ENCODE assay signal across 7 mouse cellular contexts in the genomic region with DNA sequence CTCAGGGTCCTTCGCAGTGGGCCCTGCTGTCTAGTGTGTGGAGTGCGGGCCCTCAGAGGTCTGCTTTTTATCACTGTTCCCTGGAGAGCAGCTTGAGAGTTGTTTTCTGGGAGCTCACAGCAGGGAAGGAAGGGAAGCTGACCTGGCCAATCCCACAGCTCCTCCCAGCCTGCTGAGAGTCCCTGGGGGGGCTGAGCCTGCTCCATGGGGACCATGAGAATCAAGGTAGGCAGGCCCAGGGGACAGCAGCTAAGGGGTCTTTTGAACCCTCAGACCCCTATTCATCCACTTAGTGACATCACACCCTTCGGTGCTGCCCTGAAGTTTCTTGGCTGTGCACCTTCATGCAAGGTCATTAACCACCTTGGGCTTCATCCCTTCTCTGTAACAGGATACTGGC. TPM values are rescaled to one million over a fixed set of nuclear protein-coding genes. Genes with fewer than 3 reads are reported as not detected.
DNase-seq lines count a peak whose midpoint lies in the region; ATAC-seq lines count a peak whose summit lies in the region.

A gene (minus strand): TSS at position 101 of the 400 bp plus-strand sequence.

- H3K27ac ChIP-seq in kidney, embryonic 16.5 days (ENCODE audit: low read length): no peak within 1 kb of the TSS
- peak within 1 kb of the TSS; percentile 44; the same call in 1 of the 2 replicates for H3K27ac ChIP-seq in forebrain, embryonic 10.5 days
- no peak within 1 kb of the TSS for H3K27ac ChIP-seq in hindbrain, embryonic 15.5 days (replicated peaks)
- no peak within 1 kb of the TSS for H3K27ac ChIP-seq in midbrain, embryonic 16.5 days (ENCODE audit: low read length)

- ATAC-seq in kidney, embryonic 16.5 days (ENCODE audit: low FRiP score, low TSS enrichment): no peak
- ATAC-seq in hindbrain, embryonic 15.5 days (ENCODE audit: low FRiP score, low read depth): 0 out of 2 replicates have a peak, but pooled peaks have one; percentile 27
- no peak for ATAC-seq in midbrain, embryonic 16.5 days

- peak within 1 kb of the TSS; percentile 43 for H3K4me2 ChIP-seq in kidney, embryonic 16.5 days (replicated peaks; ENCODE audit: low read depth, low read length)
- peak within 1 kb of the TSS; percentile 60 for H3K4me2 ChIP-seq in hindbrain, embryonic 15.5 days
- peak within 1 kb of the TSS; percentile 48 for H3K4me2 ChIP-seq in midbrain, embryonic 16.5 days (ENCODE audit: low read length)

- DNase-seq in kidney, adult 11 months: no peak
- no peak for DNase-seq in forebrain, embryonic 10.5 days (ENCODE audit: extremely low spot score, low spot score)
- DNase-seq in embryo, embryonic 9.5 days (ENCODE audit: extremely low spot score): no peak
- DNase-seq in MN1 (ENCODE audit: low spot score): no peak

- WGBS in kidney, embryonic 16.5 days: 42% methylated on average over 3 of the region's 3 CpGs
- 26% methylated on average over 3 of the region's 3 CpGs for WGBS in forebrain, embryonic 10.5 days
- 32% methylated on average over 3 of the region's 3 CpGs for WGBS in hindbrain, embryonic 15.5 days
- 37% methylated on average over 3 of the region's 3 CpGs for WGBS in midbrain, embryonic 16.5 days

- H3K9ac ChIP-seq in kidney, embryonic 16.5 days (replicated peaks; ENCODE audit: low read length): peak within 1 kb of the TSS; percentile 31; the same call in 1 of the 2 replicates
- H3K9ac ChIP-seq in hindbrain, embryonic 15.5 days: peak within 1 kb of the TSS; percentile 36; the same call in 1 of the 2 replicates
- H3K9ac ChIP-seq in midbrain, embryonic 16.5 days (ENCODE audit: low read depth, low read length): peak within 1 kb of the TSS; percentile 25; the same call in 1 of the 2 replicates

- no peak within 1 kb of the TSS for H3K4me3 ChIP-seq in kidney, embryonic 16.5 days (ENCODE audit: low read length)
- H3K4me3 ChIP-seq in forebrain, embryonic 10.5 days: peak within 1 kb of the TSS; percentile 39
- peak within 1 kb of the TSS; percentile 33 for H3K4me3 ChIP-seq in hindbrain, embryonic 15.5 days
- H3K4me3 ChIP-seq in midbrain, embryonic 16.5 days (ENCODE audit: low read depth, low read length): peak within 1 kb of the TSS; percentile 22; the same call in 1 of the 2 replicates

- H3K9me3 ChIP-seq in kidney, embryonic 16.5 days (ENCODE audit: low read length): no peaks in the 10 kb centered on the region
- H3K9me3 ChIP-seq in forebrain, embryonic 10.5 days: no peaks in the 10 kb centered on the region
- H3K9me3 ChIP-seq in hindbrain, embryonic 15.5 days: no peaks in the 10 kb centered on the region
- no peaks in the 10 kb centered on the region for H3K9me3 ChIP-seq in midbrain, embryonic 16.5 days (replicated peaks; ENCODE audit: control insufficient read depth, low read length, poor library complexity, severe bottlenecking)

- no peaks in the 10 kb centered on the region for H3K4me1 ChIP-seq in kidney, embryonic 16.5 days (ENCODE audit: insufficient read depth, low read length)
- peaks cover 17% of the 10 kb centered on the region for H3K4me1 ChIP-seq in forebrain, embryonic 10.5 days
- H3K4me1 ChIP-seq in hindbrain, embryonic 15.5 days (replicated peaks): peaks cover 10% of the 10 kb centered on the region
- H3K4me1 ChIP-seq in midbrain, embryonic 16.5 days (ENCODE audit: control insufficient read depth, insufficient read depth, low read length): peaks cover 2% of the 10 kb centered on the region; the same call in 1 of the 2 replicates

- H3K36me3 ChIP-seq in kidney, embryonic 16.5 days (ENCODE audit: insufficient read depth, low read length): no peaks in the 10 kb centered on the region
- no peaks in the 10 kb centered on the region for H3K36me3 ChIP-seq in forebrain, embryonic 10.5 days (replicated peaks)
- no peaks in the 10 kb centered on the region for H3K36me3 ChIP-seq in hindbrain, embryonic 15.5 days
- no peaks in the 10 kb centered on the region for H3K36me3 ChIP-seq in midbrain, embryonic 16.5 days (ENCODE audit: control insufficient read depth, insufficient read depth, low read length)

- H3K27me3 ChIP-seq in kidney, embryonic 16.5 days (ENCODE audit: insufficient read depth, low read length): no peaks in the 10 kb centered on the region
- peaks cover 23% of the 10 kb centered on the region for H3K27me3 ChIP-seq in forebrain, embryonic 10.5 days (ENCODE audit: poor library complexity, severe bottlenecking)
- no peaks in the 10 kb centered on the region for H3K27me3 ChIP-seq in hindbrain, embryonic 15.5 days
- no peaks in the 10 kb centered on the region for H3K27me3 ChIP-seq in midbrain, embryonic 16.5 days (ENCODE audit: control insufficient read depth, insufficient read depth, low read depth, low read length)

RNA-seq across cellular contexts. Expression of the gene that starts here (rescaled TPM):
- 6.6 and 9.0 TPM in 2 replicates for polyA plus RNA-seq in kidney, embryonic 16.5 days (2015; fragmentation: Nextera tagmentation; extraction: Ambion mirVana)
- 2.9 and 3.5 TPM in 2 replicates for polyA plus RNA-seq in forebrain, embryonic 10.5 days (2016; fragmentation: Nextera tagmentation; extraction: Ambion mirVana)
- 14.0 and 15.1 TPM in 2 replicates for polyA plus RNA-seq in hindbrain, embryonic 15.5 days (2015; fragmentation: Nextera tagmentation; extraction: Ambion mirVana)
- polyA plus RNA-seq in midbrain, embryonic 16.5 days (2015; fragmentation: Nextera tagmentation; extraction: Ambion mirVana): 11.7 and 12.4 TPM in 2 replicates
